Mouse (Mus musculus) embryonic stem cell, embryonic (primary cell): ENCODE data around the gene Rusc2.

Source experiments
- CTCF ChIA-PET, 4 experiments: fragments of 300-600 bp in 2 of 4; fragments of 350-600 bp in 2 of 4; sonication (Branson Sonifier 250); formaldehyde crosslinking; loops; one replicate each; lab custom pipeline; 2022; ENCODE audit warnings: inconsistent platforms in 2 of 4; lab: Charles Lee
- POLR2A ChIA-PET, 4 experiments: fragments of 300-600 bp in 2 of 4; fragments of 350-600 bp in 2 of 4; sonication (Branson Sonifier 250); formaldehyde crosslinking; loops; one replicate each; lab custom pipeline; 2022; ENCODE audit warnings: antibody characterized with exemption in 4 of 4, inconsistent platforms in 1 of 4; lab: Charles Lee

Gene Rusc2

GRCm38 (mm10) chr4:43442044-43442443, 60.3 kb downstream of the Rusc2 start:
- CTCF ChIA-PET = interaction anchor here (1.0 to 1.8 kb wide), 6 partner anchors 10 to 88 kb away, joined by 3 to 14 read pairs (median 5); no protein-coding TSS in a partner anchor

GRCm38 (mm10) chr4:43442456-43443361, 60.9 kb downstream of the Rusc2 start:
- POLR2A ChIA-PET = interaction anchor here in 2 of 4 experiments (1.0 to 1.4 kb wide), 4 partner anchors 9 to 86 kb away, joined by 3 to 7 read pairs (median 6); partner anchors contain the start of gene Ccdc107 (in 1 of the 2)

More at GRCm38 (mm10) chr4:43442044-43442443, 60.3 kb downstream of the Rusc2 start:
- POLR2A ChIA-PET = interaction anchor here in 2 of 4 experiments (1.6 kb wide), 3 partner anchors 10 to 120 kb away, joined by 4 to 6 read pairs (median 5); partner anchors contain the start of genes Creb3 (in 1 of the 2) and Tln1 (in 1 of the 2)

GRCm38 (mm10) chr4:43443511-43443910, 61.7 kb downstream of the Rusc2 start:
- POLR2A ChIA-PET = interaction anchor here in 3 of 4 experiments (0.6 to 1.4 kb wide), 21 partner anchors 8 to 443 kb away, joined by 3 to 9 read pairs (median 4); partner anchors contain the start of genes Ccdc107 (in 3 of the 3), Arhgef39 (in 1 of the 3), Cd72 (in 1 of the 3) and Creb3 (in 1 of the 3)

More at GRCm38 (mm10) chr4:43442456-43443361, 60.9 kb downstream of the Rusc2 start:
- CTCF ChIA-PET = interaction anchor here in 2 of 4 experiments (1.0 to 1.3 kb wide), 2 partner anchors 36 to 37 kb away, joined by 5 to 6 read pairs; no protein-coding TSS in a partner anchor

GRCm38 (mm10) chr4:43447251-43447650, 65.5 kb downstream of the Rusc2 start:
- CTCF ChIA-PET = interaction anchor here (0.6 to 1.6 kb wide), 7 partner anchors 10 to 81 kb away, joined by 3 to 8 read pairs (median 4); no protein-coding TSS in a partner anchor
- POLR2A ChIA-PET = interaction anchor here in 2 of 4 experiments (1.3 to 1.6 kb wide), 2 partner anchors 44 to 46 kb away, joined by 3 read pairs; no protein-coding TSS in a partner anchor

More at GRCm38 (mm10) chr4:43443511-43443910, 61.7 kb downstream of the Rusc2 start:
- CTCF ChIA-PET = interaction anchor here (0.5 to 1.3 kb wide), 9 partner anchors 10 to 378 kb away, joined by 3 to 8 read pairs (median 4); no protein-coding TSS in a partner anchor

GRCm38 (mm10) chr4:43448554-43448953, 66.8 kb downstream of the Rusc2 start:
- ChIA-PET POLR2A (interaction anchor here in 1 of 4 experiments (0.6 to 1.6 kb wide), 2 partner anchors 43 to 96 kb away, joined by 3 to 8 read pairs; no protein-coding TSS in a partner anchor), CTCF (interaction anchor here in 3 of 4 experiments (0.5 to 1.6 kb wide), 3 partner anchors 16 to 394 kb away, joined by 3 to 8 read pairs (median 6); no protein-coding TSS in a partner anchor)

- POLR2A ChIA-PET = interaction anchor here in 2 of 4 experiments (0.6 to 1.3 kb wide), 4 partner anchors 9 to 29 kb away, joined by 3 to 4 read pairs (median 3); partner anchors contain the start of gene Tesk1 (in 1 of the 2)
- CTCF ChIA-PET = interaction anchor here in 2 of 4 experiments (0.6 to 1.6 kb wide), 2 partner anchors 47 to 1133 kb away, joined by 3 read pairs; partner anchors contain the start of gene Arhgef39 (in 1 of the 2)
Measured at GRCm38 (mm10) chr4:43452315-43452714, 70.5 kb downstream of the Rusc2 start.

- ChIA-PET CTCF (interaction anchor here in 2 of 4 experiments (0.6 to 1.5 kb wide), 6 partner anchors 10 to 121 kb away, joined by 3 to 4 read pairs (median 3); no protein-coding TSS in a partner anchor), POLR2A (interaction anchor here in 3 of 4 experiments (0.9 to 1.4 kb wide), 4 partner anchors 8 to 16 kb away, joined by 3 read pairs; no protein-coding TSS in a partner anchor)
Measured at GRCm38 (mm10) chr4:43453413-43453812, 71.6 kb downstream of the Rusc2 start.

- ChIA-PET POLR2A (interaction anchor here in 3 of 4 experiments (0.7 to 1.5 kb wide), 8 partner anchors 9 to 45 kb away, joined by 3 read pairs; partner anchors contain the start of gene Arhgef39 (in 1 of the 3)), CTCF (interaction anchor here in 3 of 4 experiments (0.5 to 1.5 kb wide), 11 partner anchors 22 to 1953 kb away, joined by 3 to 7 read pairs (median 3); no protein-coding TSS in a partner anchor)
Measured at GRCm38 (mm10) chr4:43454041-43454836, 72.5 kb downstream of the Rusc2 start, which contains the start of gene Cd72. Gene Cd72 (minus strand): TSS chr4:43454628.

GRCm38 (mm10) chr4:43456470-43456869, 74.7 kb downstream of the Rusc2 start:
- ChIA-PET POLR2A (interaction anchor here in 2 of 4 experiments (0.6 to 1.5 kb wide), 4 partner anchors 11 to 224 kb away, joined by 3 read pairs; partner anchors contain the start of gene Arhgef39 (in 1 of the 2)), CTCF (interaction anchor here (0.5 to 1.1 kb wide), 9 partner anchors 10 to 1518 kb away, joined by 3 to 7 read pairs (median 4); no protein-coding TSS in a partner anchor)

- ChIA-PET POLR2A (interaction anchor here in 3 of 4 experiments (0.8 to 1.5 kb wide), 6 partner anchors 10 to 42 kb away, joined by 3 read pairs; partner anchors contain the start of genes Arhgef39 (in 1 of the 3) and Ccdc107 (in 1 of the 3)), CTCF (interaction anchor here (0.6 to 3.0 kb wide), 6 partner anchors 10 to 71 kb away, joined by 3 to 15 read pairs (median 4); no protein-coding TSS in a partner anchor)
Measured at GRCm38 (mm10) chr4:43457124-43457523, 75.3 kb downstream of the Rusc2 start.

- CTCF ChIA-PET = interaction anchor here in 1 of 4 experiments (0.6 kb wide), 1 partner anchor 536 kb away, joined by 3 read pairs; no protein-coding TSS in a partner anchor
- POLR2A ChIA-PET = no interaction called here
Measured at GRCm38 (mm10) chr4:43463102-43463501, 81.3 kb downstream of the Rusc2 start.

GRCm38 (mm10) chr4:43465935-43466334, 84.2 kb downstream of the Rusc2 start:
- CTCF ChIA-PET = interaction anchor here in 1 of 4 experiments (0.6 kb wide), 1 partner anchor 266 kb away, joined by 3 read pairs; no protein-coding TSS in a partner anchor
- POLR2A ChIA-PET = no interaction called here

- ChIA-PET CTCF (interaction anchor here in 1 of 4 experiments (0.6 to 1.0 kb wide), 2 partner anchors 61 to 215 kb away, joined by 3 to 4 read pairs; no protein-coding TSS in a partner anchor), POLR2A (interaction anchor here in 2 of 4 experiments (0.6 to 1.1 kb wide), 4 partner anchors 10 to 760 kb away, joined by 3 read pairs; no protein-coding TSS in a partner anchor)
Measured at GRCm38 (mm10) chr4:43466872-43467271, 85.1 kb downstream of the Rusc2 start.

GRCm38 (mm10) chr4:43470301-43470700, 88.5 kb downstream of the Rusc2 start:
- ChIA-PET CTCF (interaction anchor here in 3 of 4 experiments (0.6 to 1.9 kb wide), 7 partner anchors 9 to 424 kb away, joined by 3 to 4 read pairs (median 4); no protein-coding TSS in a partner anchor), POLR2A (interaction anchor here in 2 of 4 experiments (0.5 to 1.4 kb wide), 5 partner anchors 9 to 26 kb away, joined by 3 to 4 read pairs (median 3); no protein-coding TSS in a partner anchor)

- ChIA-PET CTCF (interaction anchor here in 1 of 4 experiments (0.9 kb wide), 1 partner anchor 42 kb away, joined by 3 read pairs; no protein-coding TSS in a partner anchor), POLR2A (interaction anchor here in 1 of 4 experiments (1.0 to 1.2 kb wide), 2 partner anchors 10 to 18 kb away, joined by 3 to 4 read pairs; partner anchors contain the start of gene Sit1)
Measured at GRCm38 (mm10) chr4:43473636-43474035, 91.9 kb downstream of the Rusc2 start.
